Mouse (Mus musculus) MN1 (cell line): ENCODE measurements around the gene Tmem230.
"Not testable (repeated sequence)": the region's sequence is repeated elsewhere in the genome, so short reads cannot be mapped to it uniquely, and the experiment has no call there.

Source experiments
- DNase-seq: peaks from one replicate; pipeline ENCODE4 v3.0.0-alpha.2; 2016; ENCODE audit warnings: low spot score

The Tmem230 gene

GRCm38 (mm10) chr2:132247539-132248313 lies at the start of gene Tmem230:
Gene Tmem230 (minus strand): TSS chr2:132247807.
- no peak for DNase-seq

GRCm38 (mm10) chr2:132293694-132294450 lies 46.3 kb upstream of the Tmem230 start:
- no peak for DNase-seq

GRCm38 (mm10) chr2:132292083-132292482 lies 44.5 kb upstream of the Tmem230 start:
- peak; percentile 54 for DNase-seq

- no peak for DNase-seq
These were observed 43.7 kb upstream of the Tmem230 start for GRCm38 (mm10) chr2:132291265-132291664.

- DNase-seq, result no peak
These were observed 43.2 kb upstream of the Tmem230 start for GRCm38 (mm10) chr2:132290808-132291207.

- DNase-seq, result not testable (repeated sequence)
These were observed 41.6 kb upstream of the Tmem230 start for GRCm38 (mm10) chr2:132289213-132289612.

GRCm38 (mm10) chr2:132286376-132287076 lies 38.9 kb upstream of the Tmem230 start:
- DNase-seq, result no peak

- not testable (repeated sequence) for DNase-seq
These were observed 38.1 kb upstream of the Tmem230 start for GRCm38 (mm10) chr2:132285722-132286121.

- no peak for DNase-seq
These were observed 37.0 kb upstream of the Tmem230 start for GRCm38 (mm10) chr2:132284492-132285139.

GRCm38 (mm10) chr2:132283236-132284070 lies 35.8 kb upstream of the Tmem230 start:
- DNase-seq, result no peak

- DNase-seq, result no peak
These were observed 35.0 kb upstream of the Tmem230 start for GRCm38 (mm10) chr2:132282453-132283174.

GRCm38 (mm10) chr2:132281560-132282452 lies 34.2 kb upstream of the Tmem230 start:
- DNase-seq, result no peak

- no peak for DNase-seq
These were observed 33.0 kb upstream of the Tmem230 start for GRCm38 (mm10) chr2:132280518-132281120.

- peak; percentile 36 for DNase-seq
These were observed 32.4 kb upstream of the Tmem230 start for GRCm38 (mm10) chr2:132279978-132280377.

- no peak for DNase-seq
These were observed 31.8 kb upstream of the Tmem230 start for GRCm38 (mm10) chr2:132279336-132279882.

GRCm38 (mm10) chr2:132278273-132278853 lies 30.8 kb upstream of the Tmem230 start:
- no peak for DNase-seq

GRCm38 (mm10) chr2:132276249-132276648 lies 28.6 kb upstream of the Tmem230 start:
- no peak for DNase-seq

GRCm38 (mm10) chr2:132275527-132275926 lies 27.9 kb upstream of the Tmem230 start:
- DNase-seq, result no peak
